ENCODE assay signal across 8 mouse cellular contexts in genomic region chr8:106150653-106151000, GRCm38 (mm10). TPM values are rescaled to one million over a fixed set of nuclear protein-coding genes. Genes with fewer than 3 reads are reported as not detected.
DNase-seq lines count a peak whose midpoint lies in the region; ATAC-seq and TF ChIP-seq lines count a peak whose summit lies in the region.

No protein-coding gene starts in this region.

- H3K9ac ChIP-seq in lung, embryonic 16.5 days (ENCODE audit: low read length) = peak overlapping the region; percentile 81
- H3K9ac ChIP-seq in limb, embryonic 14.5 days (ENCODE audit: low read depth, low read length, severe bottlenecking) = peak overlapping the region; percentile 73

- no peaks in the 10 kb centered on the region for H3K27me3 ChIP-seq in lung, embryonic 16.5 days (ENCODE audit: control insufficient read depth, insufficient read depth, low read depth, low read length)
- no peaks in the 10 kb centered on the region for H3K27me3 ChIP-seq in erythroblast, embryonic 14.5 days (ENCODE audit: control insufficient read depth)
- H3K27me3 ChIP-seq in limb, embryonic 14.5 days (ENCODE audit: control insufficient read depth, insufficient read depth, low read length) = no peaks in the 10 kb centered on the region

- peak overlapping the region; percentile 84 for H3K4me2 ChIP-seq in lung, embryonic 16.5 days (ENCODE audit: low read depth, low read length)
- peak overlapping the region; percentile 61 for H3K4me2 ChIP-seq in limb, embryonic 14.5 days (replicated peaks; ENCODE audit: low read depth, low read length, severe bottlenecking)

- no peak for DNase-seq in lung, adult 18-20 months
- DNase-seq in limb, embryonic 14.5 days (ENCODE audit: low spot score) = no peak
- no peak for DNase-seq in gastrocnemius, postnatal 10 days
- DNase-seq in cerebellum, postnatal 14 days = no peak

- H3K36me3 ChIP-seq in lung, embryonic 16.5 days (ENCODE audit: control insufficient read depth, insufficient read depth, low read length) = no peaks in the 10 kb centered on the region; the same call in 1 of the 2 replicates
- peaks cover 2% of the 10 kb centered on the region; the same call in 1 of the 2 replicates for H3K36me3 ChIP-seq in erythroblast, embryonic 14.5 days (ENCODE audit: control insufficient read depth)
- H3K36me3 ChIP-seq in limb, embryonic 14.5 days (ENCODE audit: control insufficient read depth, insufficient read depth, low read length) = peaks cover 10% of the 10 kb centered on the region

- H3K4me3 ChIP-seq in lung, embryonic 16.5 days (ENCODE audit: low read length) = peak overlapping the region; percentile 74
- H3K4me3 ChIP-seq in erythroblast, embryonic 14.5 days (replicated peaks) = peak overlapping the region; percentile 75
- H3K4me3 ChIP-seq in limb, embryonic 14.5 days (replicated peaks; ENCODE audit: low read length) = peak overlapping the region; percentile 78
- H3K4me3 ChIP-seq in olfactory bulb, adult 2 months (ENCODE audit: insufficient read depth, low read depth, low read length) = peak overlapping the region; percentile 89

- H3K4me1 ChIP-seq in lung, embryonic 16.5 days (replicated peaks; ENCODE audit: control insufficient read depth, insufficient read depth, low read length) = peaks cover 10% of the 10 kb centered on the region
- H3K4me1 ChIP-seq in erythroblast, embryonic 14.5 days (ENCODE audit: control insufficient read depth) = peaks cover 43% of the 10 kb centered on the region
- peaks cover 6% of the 10 kb centered on the region; the same call in 1 of the 2 replicates for H3K4me1 ChIP-seq in limb, embryonic 14.5 days (ENCODE audit: control insufficient read depth, insufficient read depth, low read length)
- H3K4me1 ChIP-seq in olfactory bulb, adult 2 months (ENCODE audit: control insufficient read depth, insufficient read depth, low read length) = peaks cover 3% of the 10 kb centered on the region

- H3K27ac ChIP-seq in lung, embryonic 16.5 days (ENCODE audit: low read length) = peak overlapping the region; percentile 66; the same call in 1 of the 2 replicates
- no peak overlapping the region for H3K27ac ChIP-seq in limb, embryonic 14.5 days (replicated peaks; ENCODE audit: low read depth, low read length)
- no peak overlapping the region for H3K27ac ChIP-seq in olfactory bulb, adult 2 months (ENCODE audit: insufficient read depth, low read depth, low read length)

- ATAC-seq in lung, embryonic 16.5 days (ENCODE audit: low read depth) = no peak
- no peak for ATAC-seq in limb, embryonic 14.5 days (ENCODE audit: low FRiP score, low read depth)
- no peak for ATAC-seq in cerebellum, adult (ENCODE audit: insufficient number of reproducible peaks, low FRiP score, low TSS enrichment)

- no peak for TF ChIP-seq CTCF in olfactory bulb, adult 2 months (IDR thresholded peaks at IDR 0.05; ENCODE audit: insufficient read depth, low read depth, low read length)

- no peak for TF ChIP-seq POLR2A in limb, embryonic 14.5 days (IDR thresholded peaks at IDR 0.05; ENCODE audit: borderline replicate concordance, extremely low read depth, insufficient read depth, insufficient read length)
- no peak for TF ChIP-seq POLR2A in olfactory bulb, adult 2 months (IDR thresholded peaks at IDR 0.05; ENCODE audit: insufficient read depth, low read depth, low read length)

- WGBS in lung, embryonic 16.5 days = 15% methylated on average over 8 of the region's 8 CpGs
- WGBS in limb, embryonic 14.5 days = 17% methylated on average over 8 of the region's 8 CpGs
- 16% methylated on average over 8 of the region's 8 CpGs for WGBS in olfactory bulb, adult 2 months

- no peaks in the 10 kb centered on the region for H3K9me3 ChIP-seq in lung, embryonic 16.5 days (ENCODE audit: control insufficient read depth, low read length)
- no peaks in the 10 kb centered on the region for H3K9me3 ChIP-seq in erythroblast, embryonic 14.5 days (ENCODE audit: control insufficient read depth, low read length)
- H3K9me3 ChIP-seq in limb, embryonic 14.5 days (ENCODE audit: control insufficient read depth, low read length) = no peaks in the 10 kb centered on the region

RNA-seq across cellular contexts. Expression of gene Pla2g15, which starts 0.4 kb away (rescaled TPM):
- 12.8 and 12.9 TPM in 2 replicates for polyA plus RNA-seq in lung, embryonic 16.5 days (2015; fragmentation: Nextera tagmentation; extraction: Ambion mirVana)
- polyA plus RNA-seq in erythroblast, embryonic 14.5 days (2012) = 0.10 and 0.11 TPM in 2 replicates
- 13.7 and 15.0 TPM in 2 replicates for polyA plus RNA-seq in limb, embryonic 14.5 days (2012; rRNA removed)
- polyA plus RNA-seq in limb, embryonic 14.5 days (2014; fragmentation: Nextera tagmentation; extraction: Ambion mirVana) = 6.3 and 7.8 TPM in 2 replicates
- not detected in 2 replicates for polyA plus RNA-seq in olfactory bulb, adult 2 months (2012; ENCODE audit: insufficient read depth, insufficient read length, low replicate concordance, missing spikeins)
- 1 to 10 TPM; 4.7 to 6.6 TPM for total RNA-seq in gastrocnemius, postnatal 10 days (2021)

RNA-seq across cellular contexts. Expression of gene Esrp2, which starts 13.9 kb away (rescaled TPM):
- polyA plus RNA-seq in lung, embryonic 16.5 days (2015; fragmentation: Nextera tagmentation; extraction: Ambion mirVana) = 62.7 and 62.8 TPM in 2 replicates
- polyA plus RNA-seq in erythroblast, embryonic 14.5 days (2012) = 0.02 TPM in 1 of 2 replicates, not detected in the other
- polyA plus RNA-seq in limb, embryonic 14.5 days (2012; rRNA removed) = 29.5 and 34.3 TPM in 2 replicates
- polyA plus RNA-seq in limb, embryonic 14.5 days (2014; fragmentation: Nextera tagmentation; extraction: Ambion mirVana) = 38.8 and 38.9 TPM in 2 replicates
- not detected in 2 replicates for polyA plus RNA-seq in olfactory bulb, adult 2 months (2012; ENCODE audit: insufficient read depth, insufficient read length, low replicate concordance, missing spikeins)
- under 1 TPM in 1 of 2 experiments, not detected in 1; 0.07 TPM for total RNA-seq in gastrocnemius, postnatal 10 days (2021)

RNA-seq across cellular contexts. Expression of gene Slc7a6, which starts 18.0 kb away (rescaled TPM):
- polyA plus RNA-seq in lung, embryonic 16.5 days (2015; fragmentation: Nextera tagmentation; extraction: Ambion mirVana) = 41.3 and 41.7 TPM in 2 replicates
- polyA plus RNA-seq in erythroblast, embryonic 14.5 days (2012) = 0.03 and 0.06 TPM in 2 replicates
- polyA plus RNA-seq in limb, embryonic 14.5 days (2012; rRNA removed) = 42.1 and 57.6 TPM in 2 replicates
- polyA plus RNA-seq in limb, embryonic 14.5 days (2014; fragmentation: Nextera tagmentation; extraction: Ambion mirVana) = 55.7 and 73.1 TPM in 2 replicates
- not detected in 2 replicates for polyA plus RNA-seq in olfactory bulb, adult 2 months (2012; ENCODE audit: insufficient read depth, insufficient read length, low replicate concordance, missing spikeins)
- total RNA-seq in gastrocnemius, postnatal 10 days (2021) = 10 to 100 TPM in 1 of 2 experiments, 1 to 10 TPM in 1; 5.8 to 11.0 TPM

Comparison
In these comparisons a context has a peak if more than half of its experiments do, and no peak if none do; other contexts are left out.
1. RNA of gene Esrp2, which starts 13.9 kb away (polyA plus RNA-seq): 62.7 to 62.8 TPM in lung, embryonic 16.5 days and 29.5 to 38.9 TPM in limb, embryonic 14.5 days; 0.02 TPM in erythroblast, embryonic 14.5 days and not detected in olfactory bulb, adult 2 months; every median in the first group is over 10 times any median in the second.
2. Peak in every context shown above with its lines, with median percentiles within 50 percentile points of each other: H3K4me3 ChIP-seq.